ENCODE assay signal across 17 mouse cellular contexts in the genomic region with DNA sequence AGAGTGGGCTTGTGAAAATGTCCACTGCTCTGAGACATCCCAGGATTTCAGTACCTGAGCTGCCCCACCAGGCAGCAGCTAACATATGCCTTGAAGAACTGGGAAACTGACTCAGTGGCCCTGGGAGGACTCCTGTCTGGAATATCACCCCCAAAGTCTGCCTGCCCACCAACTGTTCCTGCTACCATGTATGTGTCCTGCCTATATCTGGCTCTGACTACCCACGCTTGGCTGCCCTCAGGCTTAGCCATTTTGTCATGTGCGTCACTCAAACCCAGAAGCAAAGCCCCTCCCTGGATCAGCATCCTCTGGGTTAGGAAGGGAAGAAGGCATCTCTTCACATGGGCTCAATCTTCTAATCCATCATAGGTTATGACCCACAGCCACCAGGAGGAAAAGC. TPM values are rescaled to one million over a fixed set of nuclear protein-coding genes. Genes with fewer than 3 reads are reported as not detected.
"Had no signal": no experiment of that assay in that cellular context is flagged by ENCODE, and none has a peak within 500 bp of the region (broad histone marks: within the 10 kb centered on the region; RNA-seq: fewer than 3 reads in every experiment).

No protein-coding gene starts in this region.

- DNase-seq: kidney, adult 9 months; midbrain, embryonic 14.5 days; thymus, postnatal 4 days had no signal

RNA-seq across cellular contexts. Expression of a gene that starts 14.3 kb away (rescaled TPM):
- total RNA-seq: liver, adult 2 months; megakaryocyte progenitor cell, adult 5-6 weeks had no signal
- polyA plus RNA-seq: inflammation-experienced regulatory T-cells, adult 6 months; intestine, postnatal 0 days; liver, adult 2 months; liver, embryonic 14.5 days; myocyte had no signal

RNA-seq across cellular contexts. Expression of a gene that starts 26.0 kb away (rescaled TPM):
- total RNA-seq: liver, adult 2 months; megakaryocyte progenitor cell, adult 5-6 weeks had no signal
- polyA plus RNA-seq: liver, adult 2 months; myocyte had no signal

RNA-seq across cellular contexts. Expression of a gene that starts 43.5 kb away (rescaled TPM):
- total RNA-seq: layer of hippocampus, postnatal 25 days; left cerebral cortex, postnatal 36 days; megakaryocyte progenitor cell, adult 5-6 weeks had no signal
- polyA plus RNA-seq: inflammation-experienced regulatory T-cells, adult 6 months; intestine, postnatal 0 days; limb, embryonic 13.5 days; lung, embryonic 16.5 days; midbrain, embryonic 10.5 days; midbrain, embryonic 14.5 days; myocyte; neural tube, embryonic 11.5 days; neural tube, embryonic 15.5 days; stomach, embryonic 16.5 days had no signal
